Mouse (Mus musculus) bone marrow macrophage, adult 2 months (primary cell): ENCODE results near the gene Wdr43.

Experiments used
- CTCF ChIP-seq: IDR thresholded peaks from 2 replicates; pipeline ENCODE4 v1.5.1; 2012; ENCODE audit warnings: low read depth, mild to moderate bottlenecking, low read length, moderate library complexity
- POLR2A ChIP-seq: IDR thresholded peaks from 2 replicates; pipeline ENCODE4 v1.6.1; 2012; ENCODE audit warnings: mild to moderate bottlenecking, low read depth, low read length, borderline replicate concordance

GRCm38 (mm10) chr17:71707715-71708114, 92.0 kb downstream of the Wdr43 start:
- TF ChIP-seq POLR2A (no peak), CTCF (no peak)
